Mouse (Mus musculus) hindbrain, postnatal 0 days (tissue): ENCODE measurements around the gene Arid4b. TPM values are rescaled to one million over a fixed set of nuclear protein-coding genes. Genes with fewer than 3 reads are reported as not detected.

ENCODE experiments used
- ATAC-seq: fragments of 200-750 bp; cut with Nextera tagmentation; 2 replicates; pipeline ENCODE4 v1.8.0; 2017; ENCODE audit warnings: mild to moderate bottlenecking, moderate TSS enrichment, moderate library complexity
- DNase-seq: peaks from one replicate; pipeline ENCODE4 v3.0.0-alpha.2; 2015; ENCODE audit warnings: low spot score
- H3K27ac ChIP-seq: fragments of 300-500 bp; sonication (generic); 2 replicates; pipeline ENCODE4 v1.5.1; 2014; ENCODE audit warnings: mild to moderate bottlenecking
- H3K27me3 ChIP-seq: fragments of 300-500 bp; sonication (generic); 2 replicates; pipeline ENCODE4 v1.6.1; 2014; ENCODE audit warnings: low read length, mixed read lengths; ENCODE audit not compliant: insufficient read depth
- H3K36me3 ChIP-seq: fragments of 300-500 bp; sonication (generic); 2 replicates; pipeline ENCODE4 v1.6.1; 2014; ENCODE audit warnings: low read length, mixed read lengths; ENCODE audit not compliant: insufficient read depth
- H3K4me1 ChIP-seq: fragments of 300-500 bp; sonication (generic); 2 replicates; pipeline ENCODE4 v1.6.1; 2014; ENCODE audit warnings: antibody characterized with exemption, low read length, mixed read lengths; ENCODE audit not compliant: insufficient read depth
- H3K4me2 ChIP-seq: fragments of 300-500 bp; sonication (generic); 2 replicates; pipeline ENCODE4 v1.6.1; 2014; ENCODE audit warnings: low read depth, mild to moderate bottlenecking, low read length, moderate library complexity, mixed read lengths
- H3K4me3 ChIP-seq: fragments of 300-500 bp; sonication (generic); 2 replicates; pipeline ENCODE4 v1.5.1; 2014; ENCODE audit warnings: low read length
- H3K9ac ChIP-seq: fragments of 300-500 bp; sonication (generic); replicated peaks from 2 replicates; pipeline ENCODE4 v1.6.1; 2014; ENCODE audit warnings: mild to moderate bottlenecking, low read length, moderate library complexity, mixed read lengths
- H3K9me3 ChIP-seq: fragments of 300-500 bp; sonication (generic); 2 replicates; pipeline ENCODE4 v1.6.1; 2016; ENCODE audit warnings: low read length, mixed read lengths
- CTCF ChIP-seq: IDR thresholded peaks from 2 replicates; pipeline ENCODE4 v1.5.1; 2016; ENCODE audit warnings: antibody characterized with exemption, control low read depth, low read depth
- WGBS: fragments of 180-500 bp; shearing (Covaris S2); extraction: QIAGEN DNeasy Blood & Tissue Kit; methylation state at CpG from one replicate; pipeline ENCODE4 v1.1.7; 2014; 5-methylcytosine and 5-hydroxymethylcytosine counted together
- polyA plus RNA-seq: library from polyadenylated mRNA; unstranded; fragments of >200 nt; fragmentation: Nextera tagmentation; extraction: Ambion mirVana; gene quantifications from 2 replicates; pipeline ENCODE4 v1.2.1, GENCODE M21; 2015
- total RNA-seq: library from RNA; depleted of rRNA; stranded (reverse); fragments of >200 nt; gene quantifications from 2 replicates; pipeline ENCODE4 v1.2.3, GENCODE M21; 2014

Arid4b gene
- total and polyA plus RNA-seq, 2 experiments from 2014 or later, result 24.8 to 56.4 TPM

- no peak for TF ChIP-seq CTCF
- ATAC-seq (peak; percentile 73), DNase-seq (no peak)
- Histone ChIP-seq H3K9me3 (no peaks in the 10 kb centered on the region), H3K36me3 (no peaks in the 10 kb centered on the region), H3K9ac (peak overlapping the region; percentile 62), H3K4me2 (peak overlapping the region; percentile 75), H3K27ac (peak overlapping the region; percentile 97), H3K4me1 (no peaks in the 10 kb centered on the region), H3K27me3 (no peaks in the 10 kb centered on the region), H3K4me3 (peak overlapping the region; percentile 54)
- 0% methylated on average over 7 of the region's 8 CpGs for WGBS
Measured at GRCm38 (mm10) chr13:14038911-14039291, 24.1 kb upstream of the Arid4b start.

GRCm38 (mm10) chr13:14039292-14039965 lies 23.6 kb upstream of the Arid4b start, which contains the start of gene Tbce:
Gene Tbce (minus strand): TSS chr13:14039638.
- Histone ChIP-seq H3K4me1 (no peaks in the 10 kb centered on the region), H3K4me3 (peak within 1 kb of the TSS; percentile 54), H3K36me3 (no peaks in the 10 kb centered on the region), H3K4me2 (peak within 1 kb of the TSS; percentile 75), H3K27me3 (no peaks in the 10 kb centered on the region), H3K27ac (peak within 1 kb of the TSS; percentile 97), H3K9me3 (no peaks in the 10 kb centered on the region), H3K9ac (peak within 1 kb of the TSS; percentile 62)
- DNase-seq (peak; percentile 95), ATAC-seq (peak; percentile 97)
- peak; percentile 43 for TF ChIP-seq CTCF
- 2% methylated on average over 35 of the region's 35 CpGs for WGBS

GRCm38 (mm10) chr13:14040186-14040585 lies 22.8 kb upstream of the Arid4b start:
- no peaks in the 10 kb centered on the region for H3K9me3 ChIP-seq
- no peaks in the 10 kb centered on the region for H3K27me3 ChIP-seq
- peak overlapping the region; percentile 97; the same call in 1 of the 2 replicates for H3K27ac ChIP-seq
- H3K4me1 ChIP-seq, result no peaks in the 10 kb centered on the region
- H3K4me2 ChIP-seq, result peak overlapping the region; percentile 75
- ATAC-seq (no peak), DNase-seq (peak; percentile 19)
- 21% methylated on average over 5 of the region's 5 CpGs for WGBS
- peak overlapping the region; percentile 54 for H3K4me3 ChIP-seq
- peak overlapping the region; percentile 62; the same call in 1 of the 2 replicates for H3K9ac ChIP-seq
- H3K36me3 ChIP-seq, result no peaks in the 10 kb centered on the region
- no peak for TF ChIP-seq CTCF

GRCm38 (mm10) chr13:14043851-14044250 lies 19.2 kb upstream of the Arid4b start:
- Histone ChIP-seq H3K36me3 (peaks cover 5% of the 10 kb centered on the region), H3K27me3 (no peaks in the 10 kb centered on the region), H3K27ac (no peak overlapping the region), H3K4me2 (no peak overlapping the region), H3K9me3 (no peaks in the 10 kb centered on the region), H3K4me3 (no peak overlapping the region), H3K9ac (no peak overlapping the region), H3K4me1 (no peaks in the 10 kb centered on the region)
- ATAC-seq, result no peak
- no peak for DNase-seq
- no peak for TF ChIP-seq CTCF

GRCm38 (mm10) chr13:14044521-14044920 lies 18.5 kb upstream of the Arid4b start:
- Histone ChIP-seq H3K36me3 (peaks cover 11% of the 10 kb centered on the region), H3K9ac (no peak overlapping the region), H3K4me2 (no peak overlapping the region), H3K4me1 (no peaks in the 10 kb centered on the region), H3K4me3 (no peak overlapping the region), H3K27me3 (no peaks in the 10 kb centered on the region), H3K9me3 (no peaks in the 10 kb centered on the region), H3K27ac (no peak overlapping the region)
- TF ChIP-seq CTCF, result no peak
- ATAC-seq, result no peak
- WGBS, result 72% methylated on average over 2 of the region's 2 CpGs
- no peak for DNase-seq

- Histone ChIP-seq H3K4me3 (no peak overlapping the region), H3K4me2 (no peak overlapping the region), H3K9me3 (no peaks in the 10 kb centered on the region), H3K9ac (no peak overlapping the region), H3K36me3 (peaks cover 30% of the 10 kb centered on the region), H3K27ac (no peak overlapping the region), H3K27me3 (no peaks in the 10 kb centered on the region), H3K4me1 (no peaks in the 10 kb centered on the region)
- DNase-seq (no peak), ATAC-seq (no peak)
- TF ChIP-seq CTCF, result no peak
- 97% methylated on average over 1 of the region's 1 CpGs for WGBS
Measured at GRCm38 (mm10) chr13:14049878-14050277, 13.2 kb upstream of the Arid4b start.

GRCm38 (mm10) chr13:14056801-14057200 lies 6.2 kb upstream of the Arid4b start:
- H3K27me3 ChIP-seq, result no peaks in the 10 kb centered on the region
- H3K36me3 ChIP-seq, result peaks cover 16% of the 10 kb centered on the region
- no peaks in the 10 kb centered on the region for H3K4me1 ChIP-seq
- H3K4me3 ChIP-seq, result no peak overlapping the region
- 89% methylated on average over 3 of the region's 3 CpGs for WGBS
- no peak overlapping the region for H3K4me2 ChIP-seq
- DNase-seq, result no peak
- no peak for TF ChIP-seq CTCF
- H3K9ac ChIP-seq, result no peak overlapping the region
- no peak overlapping the region for H3K27ac ChIP-seq
- H3K9me3 ChIP-seq, result no peaks in the 10 kb centered on the region
- ATAC-seq, result no peak
